Mouse (Mus musculus): ENCODE measurements at regions not wholly inside any gene's neighbourhood (a gene's known extent, or its start where the extent isn't known, plus 50 kb on each side); places are given as distances from the start of the nearest gene placed in this dataset.

- CTCF ChIA-PET = interaction anchor here in 1 of 4 experiments (1.3 kb wide), 1 partner anchor 17 kb away, joined by 3 read pairs; no protein-coding TSS in a partner anchor
- POLR2A ChIA-PET = interaction anchor here in 3 of 4 experiments (0.7 to 1.1 kb wide), 3 partner anchors 69 to 1059 kb away, joined by 3 to 5 read pairs (median 4); no protein-coding TSS in a partner anchor
Observed at GRCm38 (mm10) chr10:39257371-39258154, 94.0 kb upstream of the Ccn6 start.

GRCm38 (mm10) chr10:39254561-39254960 lies 91.0 kb upstream of the Ccn6 start:
- ChIA-PET CTCF (no interaction called here), POLR2A (no interaction called here)

DNA sequence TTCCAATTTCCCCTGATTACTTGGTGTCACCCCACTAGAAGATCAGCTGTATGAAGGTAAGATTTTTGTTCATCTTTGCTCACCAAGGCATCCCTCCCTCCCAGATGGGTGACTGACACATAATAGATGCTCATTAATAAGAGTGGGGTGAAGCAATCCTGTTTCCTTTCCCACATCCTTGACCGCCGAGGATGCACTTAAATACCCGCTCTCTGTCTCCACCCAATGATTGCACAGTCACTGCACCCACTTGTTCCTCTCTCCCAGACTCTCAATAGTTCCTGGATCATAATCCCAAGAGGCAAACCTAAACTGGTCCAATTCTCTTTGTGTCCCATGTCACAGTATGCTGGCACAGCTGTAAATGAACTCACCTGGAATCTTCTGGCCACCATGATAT lies 86.4 kb upstream of the Ccn6 start:
- POLR2A ChIA-PET = interaction anchor here in 1 of 4 experiments (1.0 kb wide), 1 partner anchor 231 kb away, joined by 3 read pairs; no protein-coding TSS in a partner anchor

GRCm38 (mm10) chr10:39248486-39248885 lies 84.9 kb upstream of the Ccn6 start:
- ChIA-PET CTCF (no interaction called here), POLR2A (interaction anchor here in 1 of 4 experiments (0.5 kb wide), 1 partner anchor 339 kb away, joined by 4 read pairs; no protein-coding TSS in a partner anchor)

More for the DNA sequence above, 86.4 kb upstream of the Ccn6 start:
- CTCF ChIA-PET = no interaction called here

DNA sequence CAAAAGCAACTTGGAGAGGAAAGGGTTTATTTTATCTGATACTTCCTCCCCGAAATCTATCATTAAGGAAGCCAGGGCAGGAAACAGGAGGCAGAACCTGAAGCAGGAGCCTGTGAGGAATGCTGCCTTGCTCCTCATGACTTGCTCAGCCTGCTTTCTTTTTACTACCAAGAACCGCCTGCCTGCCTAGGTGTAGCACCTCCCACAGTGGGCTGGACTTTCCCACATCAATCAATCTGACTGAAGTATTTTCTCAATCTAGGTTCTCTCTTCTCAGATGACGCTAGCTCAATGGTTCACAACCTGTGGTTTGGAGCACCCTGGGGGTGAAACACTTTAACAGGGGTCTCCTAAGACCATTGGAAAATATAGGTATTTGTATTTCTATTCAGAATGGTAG lies 83.4 kb upstream of the Ccn6 start:
- CTCF ChIA-PET = no interaction called here
- POLR2A ChIA-PET = interaction anchor here in 2 of 4 experiments (0.6 to 0.8 kb wide), 2 partner anchors 14 to 38 kb away, joined by 3 to 4 read pairs; no protein-coding TSS in a partner anchor

DNA sequence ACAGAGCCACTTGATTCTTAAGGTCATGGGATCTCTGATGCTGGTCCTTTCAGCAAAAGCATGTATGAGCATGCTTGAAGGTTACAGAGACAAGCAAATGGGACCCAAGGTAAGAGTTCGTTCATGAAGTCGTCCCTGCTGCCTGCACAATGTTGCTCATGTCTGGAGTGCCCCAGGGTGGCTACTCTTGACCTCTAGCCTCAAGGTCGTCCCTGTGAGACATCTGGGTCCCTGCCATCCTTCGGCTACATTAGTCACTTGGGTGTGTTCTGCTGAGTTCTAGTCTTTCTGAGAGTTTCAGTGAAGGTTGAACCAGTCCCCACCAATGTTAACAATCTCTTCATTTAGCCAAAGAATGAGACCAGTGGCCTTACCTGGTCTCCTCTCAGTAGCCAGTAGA lies 81.5 kb upstream of the Ccn6 start:
- ChIA-PET POLR2A (no interaction called here), CTCF (interaction anchor here in 1 of 4 experiments (0.6 kb wide), 1 partner anchor 273 kb away, joined by 3 read pairs; no protein-coding TSS in a partner anchor)

DNA sequence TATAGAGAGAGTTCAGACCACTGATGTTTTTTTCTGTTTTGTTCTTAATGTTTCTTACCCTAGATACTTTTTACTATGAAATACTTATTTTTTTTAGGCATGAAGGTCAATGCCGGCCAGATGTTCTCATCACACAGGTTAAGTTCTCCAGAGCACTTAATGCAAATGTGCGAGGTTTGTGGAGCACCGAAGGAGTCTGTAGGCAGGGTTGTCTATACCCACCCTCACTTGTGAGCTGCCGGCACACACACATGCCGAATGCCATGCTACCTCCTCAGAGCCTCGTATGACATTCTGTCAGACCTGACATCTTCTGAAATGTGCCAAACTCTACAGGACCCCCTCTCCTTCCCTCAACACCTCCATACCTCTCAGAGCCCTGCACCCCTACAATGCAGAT lies 80.5 kb upstream of the Ccn6 start:
- CTCF ChIA-PET = interaction anchor here in 1 of 4 experiments (1.2 kb wide), 1 partner anchor 126 kb away, joined by 3 read pairs; no protein-coding TSS in a partner anchor

DNA sequence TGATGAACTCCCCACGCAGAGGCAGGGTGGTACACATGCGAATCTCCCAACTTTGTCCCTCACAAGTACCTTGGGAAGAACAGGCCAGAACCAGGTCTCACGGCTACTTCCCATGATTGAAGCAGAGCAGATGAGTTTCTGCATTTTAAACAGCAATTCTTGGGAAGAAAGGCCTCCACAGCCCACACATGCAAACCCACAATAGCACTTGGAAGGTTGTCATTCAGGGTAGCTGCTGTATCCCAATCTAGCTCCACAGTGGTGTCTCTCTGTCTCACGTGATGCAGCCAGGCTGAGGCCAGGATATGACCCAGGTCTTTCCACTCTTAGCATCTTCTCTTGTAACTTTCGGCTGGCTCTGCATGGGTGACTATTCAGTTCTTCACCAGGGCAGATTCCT lies 78.8 kb upstream of the Ccn6 start:
- ChIA-PET CTCF (no interaction called here), POLR2A (no interaction called here)

More for the DNA sequence above, 80.5 kb upstream of the Ccn6 start:
- POLR2A ChIA-PET = no interaction called here

DNA sequence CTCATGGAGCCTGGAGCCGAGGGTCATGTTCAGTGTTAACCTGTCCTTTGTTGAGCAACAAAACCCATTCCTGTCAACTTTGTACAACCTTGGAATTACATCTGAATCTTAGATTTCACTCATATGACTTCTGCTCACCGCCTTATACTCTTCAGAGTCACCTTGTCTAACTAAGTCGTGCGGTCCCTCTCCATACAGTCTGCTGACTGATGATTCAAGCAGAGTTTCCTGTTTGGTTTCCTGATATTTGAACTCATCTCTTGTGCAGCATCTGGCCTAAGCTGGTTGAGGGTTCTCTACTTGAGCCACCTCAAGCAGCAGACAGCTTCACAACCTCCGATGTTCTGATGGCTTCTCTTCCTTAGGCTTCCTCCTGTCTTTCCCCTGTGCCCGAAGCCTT lies 78.3 kb upstream of the Ccn6 start:
- CTCF ChIA-PET = no interaction called here
- POLR2A ChIA-PET = interaction anchor here in 2 of 4 experiments (0.5 to 0.6 kb wide), 2 partner anchors 383 to 397 kb away, joined by 3 read pairs; no protein-coding TSS in a partner anchor

GRCm38 (mm10) chr10:39241486-39241885 lies 77.9 kb upstream of the Ccn6 start:
- CTCF ChIA-PET = interaction anchor here in 1 of 4 experiments (3.3 kb wide), 1 partner anchor 71 kb away, joined by 11 read pairs; no protein-coding TSS in a partner anchor

GRCm38 (mm10) chr10:39240966-39241365 lies 77.4 kb upstream of the Ccn6 start:
- POLR2A ChIA-PET = interaction anchor here in 1 of 4 experiments (1.2 kb wide), 1 partner anchor 70 kb away, joined by 9 read pairs; no protein-coding TSS in a partner anchor
- CTCF ChIA-PET = interaction anchor here in 3 of 4 experiments (0.5 to 3.3 kb wide), 6 partner anchors 70 to 278 kb away, joined by 3 to 11 read pairs (median 4); no protein-coding TSS in a partner anchor

More at GRCm38 (mm10) chr10:39241486-39241885, 77.9 kb upstream of the Ccn6 start:
- POLR2A ChIA-PET = interaction anchor here in 2 of 4 experiments (0.5 to 0.6 kb wide), 2 partner anchors 384 to 397 kb away, joined by 3 read pairs; no protein-coding TSS in a partner anchor

DNA sequence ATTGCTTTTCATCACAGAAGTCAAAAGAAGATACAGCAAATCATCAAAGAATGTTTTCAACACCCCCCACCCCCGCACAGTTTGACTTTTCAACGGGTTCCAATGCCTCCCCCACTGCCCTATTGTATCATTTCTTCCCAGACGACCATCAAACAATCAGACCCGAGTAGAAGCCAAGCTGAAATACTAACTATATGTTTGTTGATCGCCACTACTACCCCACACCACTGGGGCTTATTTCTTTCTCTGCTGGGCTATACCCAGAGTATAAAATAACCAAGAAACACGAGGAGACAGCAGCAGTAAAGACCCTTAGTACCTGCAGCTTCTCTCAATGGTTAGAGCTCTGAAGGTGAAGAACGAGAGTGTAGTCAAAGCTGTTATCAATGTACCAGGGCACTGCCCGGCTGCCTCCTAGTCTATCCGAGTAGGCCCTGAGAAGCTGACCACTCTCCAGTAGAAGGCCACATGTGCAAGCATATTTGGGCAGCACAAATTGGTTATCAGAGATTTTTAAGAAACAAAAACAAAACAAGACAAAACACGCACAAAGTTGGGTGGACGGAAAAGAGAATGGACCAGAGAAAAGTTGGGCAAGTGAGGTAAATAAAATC lies 76.7 kb upstream of the Ccn6 start:
- POLR2A ChIA-PET = interaction anchor here in 1 of 4 experiments (0.7 to 1.7 kb wide), 5 partner anchors 13 to 283 kb away, joined by 3 to 9 read pairs (median 4); no protein-coding TSS in a partner anchor
- CTCF ChIA-PET = interaction anchor here in 3 of 4 experiments (0.5 to 3.3 kb wide), 13 partner anchors 11 to 279 kb away, joined by 3 to 11 read pairs (median 3); no protein-coding TSS in a partner anchor

- CTCF ChIA-PET = interaction anchor here in 3 of 4 experiments (0.6 to 3.3 kb wide), 12 partner anchors 12 to 279 kb away, joined by 3 to 11 read pairs (median 4); no protein-coding TSS in a partner anchor
- POLR2A ChIA-PET = interaction anchor here in 1 of 4 experiments (0.7 to 1.7 kb wide), 5 partner anchors 12 to 283 kb away, joined by 3 to 9 read pairs (median 4); no protein-coding TSS in a partner anchor
Observed at GRCm38 (mm10) chr10:39239498-39240177, 76.0 kb upstream of the Ccn6 start.

GRCm38 (mm10) chr10:39238596-39238995 lies 75.0 kb upstream of the Ccn6 start:
- POLR2A ChIA-PET = interaction anchor here in 2 of 4 experiments (0.6 to 1.7 kb wide), 4 partner anchors 11 to 360 kb away, joined by 3 to 8 read pairs (median 4); no protein-coding TSS in a partner anchor
- CTCF ChIA-PET = interaction anchor here in 2 of 4 experiments (0.8 to 3.3 kb wide), 2 partner anchors 68 kb away, joined by 4 to 11 read pairs; no protein-coding TSS in a partner anchor

DNA sequence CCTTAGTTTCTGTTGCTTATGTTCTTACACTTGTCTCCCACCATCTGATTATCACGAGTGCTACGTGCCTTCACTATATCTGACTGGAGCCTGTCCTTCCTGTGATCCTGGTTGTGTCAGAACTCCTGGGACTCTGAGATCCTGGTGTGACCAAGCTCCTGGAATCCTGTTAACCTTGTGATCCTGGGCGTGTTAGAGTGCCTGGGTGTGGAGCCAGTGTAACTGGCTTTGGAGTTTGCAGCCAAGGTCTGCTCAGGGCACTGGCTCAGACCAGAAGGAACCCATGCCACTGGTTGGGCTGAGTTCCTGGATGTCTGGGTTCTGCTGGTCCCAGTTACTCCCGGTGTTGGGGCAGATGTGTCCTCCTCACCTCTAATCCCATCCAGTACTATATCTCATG lies 74.0 kb upstream of the Ccn6 start:
- ChIA-PET CTCF (no interaction called here), POLR2A (no interaction called here)

- CTCF ChIA-PET = interaction anchor here in 1 of 4 experiments (1.8 kb wide), 1 partner anchor 64 kb away, joined by 8 read pairs; no protein-coding TSS in a partner anchor
- POLR2A ChIA-PET = interaction anchor here in 1 of 4 experiments (0.5 to 1.8 kb wide), 2 partner anchors 9 to 268 kb away, joined by 3 to 8 read pairs; no protein-coding TSS in a partner anchor
Observed at GRCm38 (mm10) chr10:39233926-39234450, 70.4 kb upstream of the Ccn6 start.

DNA sequence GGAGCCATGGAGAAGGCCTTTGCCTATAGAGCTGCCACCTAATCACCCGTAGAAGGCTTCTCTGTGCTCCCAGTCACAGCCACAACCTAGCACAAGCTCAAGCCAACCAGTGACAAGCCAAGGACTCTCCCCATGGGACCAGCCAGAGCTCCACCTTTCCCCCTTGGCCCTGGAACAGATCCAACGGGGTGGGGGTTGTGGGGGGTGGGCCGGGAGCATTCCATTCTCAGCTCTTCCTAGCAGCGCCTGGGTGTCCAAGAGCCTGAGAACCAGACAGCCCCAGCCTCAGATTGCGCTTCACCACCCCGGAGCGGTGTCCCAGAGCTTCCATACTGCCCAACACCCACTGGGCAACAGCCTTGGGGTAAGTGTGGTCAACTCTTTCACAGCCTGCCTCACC lies 69.6 kb upstream of the Ccn6 start:
- ChIA-PET CTCF (interaction anchor here in 2 of 4 experiments (0.6 to 1.8 kb wide), 6 partner anchors 62 to 1253 kb away, joined by 3 to 13 read pairs (median 4); no protein-coding TSS in a partner anchor), POLR2A (interaction anchor here in 3 of 4 experiments (0.5 to 1.8 kb wide), 9 partner anchors 8 to 909 kb away, joined by 3 to 8 read pairs (median 3); partner anchors contain the start of gene Slc16a10 (in 1 of the 3))

All from embryonic stem cell, embryonic (primary cell).